Mouse (Mus musculus) v-Abl transformed pro-B cells (cell line): ENCODE data around the gene Lrrc49.

Experiments
- in situ Hi-C, 2 experiments: fragments of 400-800 bp; cut with MboI; formaldehyde crosslinking; loops; one replicate each; pipeline ENCODE4 v1.15.1; 2025; ENCODE audit not compliant: unreplicated experiment in 2 of 2

Gene Lrrc49

DNA sequence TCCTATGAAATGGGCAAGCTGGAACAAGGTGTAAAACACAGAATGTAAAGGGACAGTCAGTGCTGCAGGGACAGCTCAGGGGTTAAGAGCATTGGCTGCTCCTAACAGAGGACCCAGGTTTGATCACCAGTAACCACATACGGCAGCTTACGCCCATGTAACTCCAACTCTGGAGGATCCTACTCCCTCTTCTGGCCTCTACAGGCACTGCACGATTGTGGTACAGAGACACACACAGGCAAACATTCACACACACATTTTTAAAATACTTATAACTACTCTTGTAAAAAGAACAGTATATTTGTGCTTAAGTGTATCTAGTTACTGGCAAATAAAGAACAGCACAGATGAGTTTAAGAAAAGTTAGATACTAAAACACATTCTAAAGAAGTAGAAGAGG lies 7.0 kb downstream of the Lrrc49 start:
- in situ Hi-C loops, result no loop called here

DNA sequence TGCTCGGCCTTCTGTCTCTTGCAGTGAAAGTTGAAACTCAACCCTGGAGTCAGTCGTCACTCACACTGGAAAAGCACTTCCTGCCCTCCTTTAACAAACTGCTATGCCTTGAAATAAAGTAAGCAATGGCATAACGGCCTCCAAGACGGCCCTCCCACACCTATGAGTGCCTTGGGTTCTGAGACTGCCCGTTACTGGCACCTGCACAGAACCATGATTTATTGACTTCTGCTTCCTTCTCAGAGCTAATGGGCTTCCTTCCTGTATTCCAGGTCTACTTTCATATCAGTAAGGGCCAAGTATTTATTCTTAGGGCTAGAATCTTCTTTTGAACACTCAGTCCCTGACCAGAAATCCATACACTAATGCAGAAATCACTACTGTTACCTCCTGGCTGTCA lies 9.0 kb downstream of the Lrrc49 start:
- in situ Hi-C loops, result no loop called here

DNA sequence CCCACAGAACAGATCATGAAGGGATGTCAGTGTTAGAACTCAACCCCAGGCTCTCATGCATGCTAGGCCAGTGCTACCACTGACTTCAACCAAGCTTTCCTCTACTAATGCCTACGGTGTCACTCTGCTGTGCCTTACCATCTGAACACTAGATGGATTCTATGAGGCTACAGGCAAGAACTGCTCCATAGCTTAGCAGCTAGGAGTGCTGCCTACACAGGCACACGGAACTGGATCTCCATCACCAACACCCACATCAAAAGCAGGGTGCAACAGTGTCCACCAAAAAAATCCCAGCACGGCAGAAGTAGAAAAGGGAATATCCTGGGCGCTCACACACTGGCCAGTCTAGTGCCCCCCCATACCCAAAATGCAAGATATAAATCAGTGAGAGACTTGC lies 11.5 kb downstream of the Lrrc49 start:
- in situ Hi-C loops, result no loop called here

DNA sequence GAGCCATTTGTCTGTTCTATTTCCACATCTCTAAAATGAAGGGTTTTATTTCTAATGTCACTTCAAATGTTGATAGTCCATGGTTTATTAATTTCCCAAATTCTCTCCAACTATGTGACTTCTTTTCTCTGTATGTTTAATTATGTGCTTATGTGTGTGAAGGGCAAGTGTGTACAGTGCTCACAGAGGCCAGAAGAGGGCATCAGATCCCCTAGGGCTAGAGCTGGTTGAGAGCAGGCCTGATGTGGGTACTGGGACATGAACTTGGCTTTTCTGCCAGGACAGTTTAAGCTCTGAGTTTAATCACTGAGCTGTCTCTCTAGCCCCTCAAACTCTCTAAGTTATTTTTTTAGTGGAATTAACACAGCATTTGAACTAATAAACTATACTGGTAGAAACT lies 13.2 kb downstream of the Lrrc49 start:
- in situ Hi-C loops, result no loop called here

DNA sequence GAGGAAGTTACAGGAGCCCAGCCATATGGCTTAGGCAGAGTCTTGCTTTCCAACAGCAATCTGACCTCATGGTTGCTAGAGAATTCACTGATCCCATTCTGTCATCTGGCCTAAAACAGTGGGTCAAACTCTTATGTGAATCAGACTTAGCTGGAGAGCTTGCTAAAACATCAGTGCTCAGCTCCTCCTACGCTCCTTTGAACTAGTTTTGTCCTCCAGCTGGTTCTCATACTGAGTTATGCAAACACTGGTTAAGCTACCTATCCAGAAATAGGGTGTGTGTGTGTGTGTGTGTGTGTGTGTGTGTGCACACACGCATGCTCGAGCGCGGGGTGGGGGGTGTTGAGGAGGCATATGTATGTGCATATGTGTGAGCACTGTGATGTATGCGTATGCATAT lies 15.4 kb downstream of the Lrrc49 start:
- in situ Hi-C loops, result no loop called here

DNA sequence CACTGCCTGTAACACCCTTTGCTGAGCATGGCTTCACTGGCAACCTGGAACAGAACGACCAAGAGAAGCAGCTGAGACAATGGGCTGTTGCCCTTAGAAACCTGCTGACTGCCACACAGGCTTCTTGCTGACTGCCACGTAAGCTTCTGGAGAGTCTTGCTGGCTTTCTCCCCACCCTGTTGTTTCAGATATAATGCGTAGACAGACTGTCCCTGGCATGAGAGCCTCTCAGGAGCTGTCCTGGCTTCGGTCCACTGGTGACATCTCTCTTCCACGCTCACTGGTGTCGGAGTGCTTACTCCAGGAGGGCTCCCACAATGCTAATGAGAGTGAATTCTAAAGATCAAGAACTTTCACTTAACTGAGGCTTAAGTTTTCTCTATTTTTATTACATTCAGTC lies 19.1 kb downstream of the Lrrc49 start:
- in situ Hi-C loops, result no loop called here

DNA sequence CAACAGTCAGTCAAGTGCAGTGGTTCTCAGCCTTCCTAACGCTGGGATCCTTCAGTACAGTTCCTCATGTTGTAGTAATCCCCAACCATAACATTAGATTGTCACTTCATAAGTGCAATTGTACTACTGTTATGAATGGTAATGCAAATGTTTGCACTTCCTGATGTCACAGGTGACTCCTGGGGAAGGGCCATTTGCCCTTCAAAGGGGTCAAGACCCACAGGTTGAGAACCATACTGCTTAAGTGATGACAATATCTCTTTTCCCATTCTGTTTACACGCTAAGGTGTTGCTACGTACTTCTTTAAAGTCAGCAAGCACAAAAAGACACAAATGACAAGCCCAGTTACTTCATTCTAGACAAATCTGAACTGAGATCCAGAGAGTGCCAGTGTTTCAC lies 22.4 kb downstream of the Lrrc49 start:
- in situ Hi-C loops, result no loop called here

DNA sequence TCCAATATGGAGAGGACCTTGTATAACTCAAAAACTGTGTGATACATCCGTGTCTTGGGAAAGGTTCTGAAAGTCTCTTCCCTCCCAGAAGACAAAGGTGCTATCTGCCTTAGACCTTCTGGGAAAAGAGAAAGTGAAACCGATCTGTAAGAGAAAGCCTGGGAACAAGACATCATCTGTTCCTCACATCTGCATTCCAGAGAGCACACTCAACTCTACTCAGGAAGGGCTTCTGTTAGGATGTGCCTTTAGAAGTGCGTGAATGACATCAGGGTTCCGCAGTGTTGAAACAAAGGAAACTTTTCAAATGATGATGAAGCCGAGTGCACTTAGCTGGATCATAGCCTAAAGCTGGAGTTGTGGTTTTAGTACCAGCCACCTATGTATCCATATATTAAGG lies 23.1 kb downstream of the Lrrc49 start:
- in situ Hi-C loops, result no loop called here

DNA sequence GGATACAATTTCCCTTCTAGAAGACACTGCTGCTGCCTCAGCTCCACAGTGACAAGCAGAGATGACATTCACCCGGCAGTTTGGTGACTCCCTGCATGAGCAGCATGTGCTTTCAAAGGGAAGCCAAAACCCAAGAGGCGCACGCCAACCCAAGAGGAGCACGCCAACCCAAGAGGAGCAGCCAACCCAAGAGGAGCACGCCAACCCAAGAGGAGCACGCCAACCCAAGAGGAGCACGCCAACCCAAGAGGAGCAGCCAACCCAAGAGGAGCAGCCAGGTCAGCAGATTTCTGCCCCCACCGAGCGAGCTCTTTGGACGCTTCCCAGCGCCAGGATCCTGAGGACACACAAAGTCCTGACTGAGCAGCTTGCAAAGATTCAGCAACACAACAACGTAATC lies 23.6 kb downstream of the Lrrc49 start:
- in situ Hi-C loops, result no loop called here

DNA sequence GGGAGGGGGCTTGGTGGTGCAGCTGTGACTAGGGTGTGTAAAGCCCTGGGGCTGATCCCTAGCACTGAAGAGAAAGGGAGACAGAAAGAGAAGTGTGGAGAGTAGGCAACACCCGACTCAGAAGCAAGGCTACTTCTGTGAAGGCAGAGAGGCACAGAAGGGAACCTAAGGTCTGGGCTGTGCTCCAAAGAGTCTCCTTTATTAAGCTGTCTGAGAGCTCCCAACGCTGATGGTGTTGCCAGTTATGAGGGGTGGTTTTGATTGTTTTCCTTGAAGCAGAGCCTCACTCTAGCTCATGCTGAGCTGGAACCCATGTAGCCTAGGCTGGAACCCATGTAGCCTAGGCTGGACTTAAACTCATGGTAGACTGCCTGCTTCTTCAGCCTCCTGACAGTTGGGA lies 25.0 kb downstream of the Lrrc49 start:
- in situ Hi-C loops, result no loop called here

DNA sequence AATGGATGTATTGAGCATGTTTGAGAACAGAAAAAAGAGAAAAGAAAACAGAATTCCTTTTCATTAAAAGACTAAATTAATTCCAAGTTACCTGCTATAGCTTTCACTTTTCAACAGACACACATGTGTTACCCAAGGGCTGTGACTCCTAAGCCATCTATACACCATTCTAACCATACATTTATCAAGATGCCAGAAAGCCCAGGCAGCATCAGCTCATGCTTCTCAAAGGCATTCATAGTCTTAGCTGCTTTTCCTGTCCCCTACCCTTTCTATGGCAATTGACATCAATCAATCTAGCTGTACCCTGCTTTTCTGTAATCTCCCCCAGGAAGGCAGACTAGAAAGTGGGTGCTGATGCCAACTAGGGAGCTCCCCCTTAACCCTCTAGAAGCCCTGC lies 34.4 kb downstream of the Lrrc49 start:
- in situ Hi-C loops, result no loop called here

DNA sequence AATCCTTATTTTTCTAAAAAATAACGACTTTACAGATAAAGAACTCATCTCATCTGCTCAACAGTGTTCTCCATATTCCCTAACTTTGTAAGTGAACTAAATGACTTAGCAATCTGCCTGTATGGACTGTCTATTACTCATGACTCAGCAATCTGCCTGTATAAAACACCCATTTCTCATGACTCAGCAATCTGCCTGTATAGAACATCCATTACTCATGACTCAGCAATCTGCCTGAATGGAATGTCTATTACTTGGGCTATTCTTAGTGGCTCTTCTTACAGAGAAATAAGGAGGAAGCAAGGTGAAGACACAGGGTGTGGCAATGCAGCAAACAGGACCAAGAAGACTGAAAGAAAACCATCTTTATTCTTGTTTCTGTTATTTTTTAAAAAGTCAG lies 34.8 kb downstream of the Lrrc49 start:
- in situ Hi-C loops, result no loop called here

DNA sequence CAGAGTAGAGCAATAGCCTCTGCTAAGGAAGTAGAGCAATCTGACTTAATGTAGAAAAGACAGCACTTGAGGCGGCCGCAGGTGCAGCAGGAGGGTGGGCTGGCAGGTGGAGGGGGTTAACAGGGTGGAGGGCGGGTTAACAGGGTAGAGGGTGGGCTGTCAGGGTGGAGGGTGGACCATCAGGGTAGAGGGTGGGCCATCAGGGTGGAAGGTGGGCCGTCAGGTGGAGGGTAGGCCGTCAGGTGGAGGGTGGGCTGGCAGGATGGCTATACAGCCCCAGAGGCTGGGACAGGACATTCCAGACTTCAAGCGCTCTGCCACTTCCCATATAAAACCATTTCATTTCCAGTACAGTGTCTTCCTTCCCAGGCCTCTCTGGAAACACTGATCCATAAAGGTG lies 37.7 kb downstream of the Lrrc49 start:
- in situ Hi-C loops, result no loop called here

DNA sequence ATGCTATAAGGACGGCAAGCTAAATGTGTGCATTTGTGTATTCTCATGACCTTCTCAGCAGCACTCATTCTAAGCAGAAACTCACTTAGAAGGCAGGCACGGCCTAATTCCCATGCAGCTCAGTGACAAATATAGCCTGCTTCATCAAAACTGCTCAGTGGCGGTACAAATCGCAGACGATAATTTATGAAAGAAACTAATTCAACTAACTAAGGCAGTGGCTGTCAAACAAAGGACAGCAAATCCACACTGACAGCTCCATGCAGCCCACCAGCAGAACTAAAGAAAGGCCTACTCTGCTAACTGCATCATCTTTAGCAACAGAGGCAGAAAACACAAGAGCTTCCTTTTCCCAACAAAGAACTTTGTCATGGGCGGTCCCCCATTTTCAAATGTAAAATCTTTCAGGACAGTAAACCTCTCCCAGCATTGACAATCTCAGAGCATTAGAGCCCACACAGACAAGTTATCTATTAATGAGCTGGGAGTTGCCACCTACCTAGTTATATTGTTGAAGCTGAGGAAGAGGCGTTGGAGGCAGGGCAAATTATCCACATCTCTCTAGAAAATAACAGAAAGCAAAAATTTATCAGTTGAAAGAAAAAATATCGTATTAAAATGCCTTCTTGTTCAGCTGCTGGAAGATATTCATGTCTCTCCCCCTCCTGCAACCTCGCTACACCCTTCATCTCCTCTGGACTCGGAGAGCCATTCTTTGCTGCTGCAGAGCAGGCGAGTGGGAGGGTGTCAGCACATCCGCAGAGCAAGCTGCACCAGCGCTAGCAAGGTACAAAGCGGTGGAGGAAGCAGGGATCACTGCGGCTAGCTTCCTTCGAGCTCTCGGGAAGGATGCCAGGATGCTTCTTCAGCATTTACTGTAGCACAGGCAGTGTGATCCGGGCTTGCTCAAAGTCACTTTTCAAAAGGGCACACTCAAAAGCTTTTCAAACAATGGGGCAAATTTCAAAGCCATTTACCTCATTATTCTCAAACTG lies 38.7 kb downstream of the Lrrc49 start:
- in situ Hi-C loops, result no loop called here

DNA sequence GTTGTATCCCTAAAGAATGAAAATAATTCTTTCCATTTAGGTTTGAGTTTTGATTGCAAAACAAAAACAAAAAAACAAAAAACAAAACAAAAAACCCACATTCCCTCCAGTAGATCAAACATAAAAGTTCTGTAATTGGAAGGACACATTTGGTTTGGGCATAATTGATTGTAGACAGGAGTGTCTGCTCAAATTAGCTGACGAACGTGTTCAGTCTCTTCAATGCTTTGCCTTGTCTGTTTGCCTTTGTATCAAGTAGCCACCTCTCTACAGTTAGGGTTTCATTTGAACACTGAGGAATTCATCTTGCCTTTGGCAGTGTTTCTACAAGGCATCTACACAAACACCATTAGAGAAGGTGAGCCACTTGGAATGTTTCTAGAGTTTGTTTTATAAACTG lies 54.4 kb downstream of the Lrrc49 start:
- in situ Hi-C loops, result no loop called here

DNA sequence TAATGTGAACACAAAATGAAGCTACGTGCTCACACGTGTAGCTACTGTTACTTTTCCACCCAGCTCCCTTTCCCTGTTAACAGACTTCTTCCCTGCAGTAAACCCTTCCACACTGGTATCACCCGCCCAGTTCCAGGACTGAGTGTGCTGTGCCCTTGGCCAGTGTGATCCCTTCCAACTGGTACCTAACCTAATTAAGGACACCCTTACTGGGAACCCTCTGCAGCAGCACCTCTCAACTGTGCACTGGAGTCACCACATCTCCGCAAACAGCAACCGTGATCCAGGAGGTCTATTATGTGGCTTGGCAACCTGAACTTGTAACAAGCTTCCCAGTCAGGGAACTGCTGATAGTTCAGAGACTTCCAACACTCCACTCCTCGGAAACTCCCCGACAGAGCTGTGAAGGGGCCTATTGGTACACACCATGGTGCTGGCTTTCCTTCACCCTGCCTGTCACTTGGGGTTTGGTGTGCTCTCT lies 61.6 kb downstream of the Lrrc49 start:
- in situ Hi-C loops, result no loop called here

DNA sequence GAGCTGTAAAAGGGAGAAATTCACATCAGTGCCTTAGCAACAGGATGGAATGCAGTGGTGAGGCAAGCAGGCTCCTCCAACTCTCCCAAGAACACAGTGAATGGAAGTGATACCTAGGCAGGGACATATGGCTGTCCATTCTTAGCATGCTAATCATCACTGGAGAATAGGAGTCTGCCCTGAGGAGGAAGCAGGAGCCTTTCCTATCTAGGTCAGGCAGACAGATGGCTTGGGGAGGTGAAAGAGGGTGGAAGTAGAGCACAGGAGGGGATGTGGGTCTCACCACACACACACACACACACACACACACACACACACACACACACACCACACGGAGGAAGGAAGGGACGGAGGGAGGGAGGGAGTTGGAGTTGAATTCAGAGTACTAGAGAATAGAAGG lies 62.1 kb downstream of the Lrrc49 start:
- in situ Hi-C loops, result no loop called here

DNA sequence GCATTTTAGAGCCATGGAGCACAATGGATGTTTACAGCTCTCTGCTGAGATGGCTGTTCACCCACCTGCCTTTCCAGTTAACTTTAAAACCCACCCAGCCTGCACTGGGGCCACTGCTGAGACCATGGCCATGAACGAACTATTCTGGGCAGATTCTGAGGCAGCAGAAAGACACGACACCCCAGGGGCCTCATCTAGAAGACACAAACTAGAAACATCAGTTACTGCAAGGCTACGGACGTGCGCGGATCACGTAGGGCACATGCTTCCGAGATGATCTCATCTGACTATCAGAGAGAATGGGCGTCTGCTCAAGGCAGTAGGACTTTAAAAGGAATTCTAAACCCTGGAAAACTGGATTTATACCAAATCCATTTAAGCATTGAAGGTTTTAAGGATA lies 71.0 kb downstream of the Lrrc49 start:
- in situ Hi-C loops, result no loop called here

DNA sequence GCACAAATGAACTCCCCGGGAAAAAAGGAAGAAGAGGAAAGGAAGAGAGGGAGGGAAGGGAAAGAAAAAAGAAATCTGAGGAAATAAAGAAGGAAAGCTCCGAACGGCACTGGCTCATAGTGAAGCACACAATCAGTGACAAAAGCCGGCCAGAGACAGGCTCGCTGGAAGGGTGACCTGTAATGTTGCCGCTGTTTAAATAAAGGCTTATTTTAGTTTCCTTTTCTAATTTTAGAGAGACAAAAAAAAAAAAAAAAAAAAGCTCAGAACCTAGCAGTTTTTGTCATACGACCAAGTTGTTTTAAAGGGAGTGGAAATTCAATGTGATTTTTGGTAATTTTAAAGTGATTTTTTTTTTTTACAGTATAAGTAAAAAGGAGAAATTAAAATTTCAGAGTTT lies 71.6 kb downstream of the Lrrc49 start:
- in situ Hi-C loops, result no loop called here

DNA sequence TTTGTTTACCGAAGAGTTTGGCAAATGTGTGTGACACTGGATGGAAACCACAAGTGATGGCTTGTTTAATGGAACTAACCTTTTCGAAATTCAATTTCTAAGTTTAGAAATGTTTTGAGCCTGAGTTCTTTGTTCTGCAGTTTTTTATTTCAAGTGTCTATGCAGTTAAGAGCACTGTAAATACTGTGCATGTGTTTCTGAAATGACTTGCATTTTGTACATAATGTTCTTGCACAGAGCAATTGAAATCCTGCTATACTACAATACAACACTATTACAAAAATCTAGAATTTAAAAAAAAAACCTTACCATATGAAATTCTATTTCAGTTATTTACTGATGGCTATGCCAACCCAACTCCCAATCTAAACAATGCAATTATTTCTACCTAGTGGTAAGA lies 75.7 kb downstream of the Lrrc49 start:
- in situ Hi-C loops, result no loop called here

DNA sequence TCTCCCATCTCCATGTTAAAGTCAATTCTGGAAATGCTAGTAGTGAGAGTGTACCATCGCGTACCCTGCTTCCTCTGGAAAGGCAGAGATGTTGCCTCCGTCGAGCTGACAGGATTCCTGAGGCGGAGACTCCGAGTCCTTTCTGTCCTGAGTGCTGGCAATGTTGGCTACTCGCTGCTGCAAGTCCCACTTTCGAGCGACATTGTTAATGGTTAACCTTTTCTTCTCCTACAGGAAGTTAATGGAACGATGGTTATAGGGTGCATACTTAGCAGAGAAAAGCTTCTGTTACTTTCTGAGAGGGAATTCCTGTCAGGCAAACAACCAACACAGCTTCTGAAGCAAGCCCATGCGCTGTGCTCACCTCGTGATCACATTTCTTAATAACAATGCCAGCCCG lies 77.8 kb downstream of the Lrrc49 start:
- in situ Hi-C loops, result no loop called here

DNA sequence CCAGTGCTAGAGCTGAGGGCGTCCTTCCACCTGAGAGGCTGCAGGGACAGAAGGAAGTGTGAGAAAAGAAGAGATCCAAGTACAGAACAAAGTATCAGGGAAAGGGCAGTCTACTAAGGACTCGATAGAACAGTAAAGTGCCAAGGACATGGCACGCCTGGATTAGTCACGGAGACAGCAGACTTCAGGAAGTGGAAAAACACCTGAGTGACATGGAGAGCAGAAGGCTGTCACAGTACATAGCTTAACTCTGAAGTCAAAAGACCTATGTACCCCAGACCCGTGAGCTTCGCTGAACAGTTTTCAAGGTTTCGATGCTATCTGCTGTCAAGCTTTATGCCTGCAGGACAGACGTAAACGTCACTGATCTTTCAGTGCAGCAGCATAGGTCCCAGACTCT lies 79.1 kb downstream of the Lrrc49 start:
- in situ Hi-C loops, result no loop called here

DNA sequence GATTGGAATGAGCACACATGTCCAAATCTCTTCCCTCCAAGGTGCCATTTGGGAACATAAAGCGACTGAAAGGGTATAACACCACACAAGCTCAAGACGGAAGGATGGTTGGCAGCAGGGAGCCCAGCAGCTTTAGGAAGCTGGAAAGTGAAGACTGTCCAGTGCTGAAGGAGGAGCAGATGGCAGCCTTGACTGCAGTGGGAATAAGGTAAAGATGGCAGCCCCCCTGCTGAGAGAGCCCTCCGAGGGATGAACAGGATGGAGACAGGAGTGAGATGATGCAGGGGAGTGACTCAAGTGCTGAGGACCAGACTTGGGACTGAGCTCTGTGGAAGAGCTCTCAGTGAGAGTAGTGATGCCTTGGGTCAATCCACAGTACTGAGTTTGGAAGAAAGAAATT lies 79.9 kb downstream of the Lrrc49 start:
- in situ Hi-C loops, result no loop called here
